Mouse (Mus musculus): ENCODE data around the gene Orc3.
A peak's percentile ranks its signal among the peaks of the same experiment; 100 is the strongest.

Orc3 gene

GRCm38 (mm10) chr4:34582476-34582875 lies 32.3 kb downstream of the Orc3 start:
- peak in 1 of 2 experiments; percentile 22 for DNase-seq (ENCODE audit: low spot score in 2 of 2)

- peak in 1 of 2 experiments; percentile 41 for DNase-seq (ENCODE audit: low spot score in 2 of 2)
Observed at GRCm38 (mm10) chr4:34581990-34582389, 32.8 kb downstream of the Orc3 start.

- DNase-seq (ENCODE audit: low spot score in 2 of 2) = peak in 1 of 2 experiments; percentile 17
Observed at GRCm38 (mm10) chr4:34581489-34581888, 33.3 kb downstream of the Orc3 start.

GRCm38 (mm10) chr4:34579215-34579614 lies 35.5 kb downstream of the Orc3 start:
- peak in 1 of 2 experiments; percentile 15 for DNase-seq (ENCODE audit: low spot score in 2 of 2)

GRCm38 (mm10) chr4:34577028-34577427 lies 37.7 kb downstream of the Orc3 start:
- peak in 1 of 2 experiments; percentile 22 for DNase-seq (ENCODE audit: low spot score in 2 of 2)

- peak in 1 of 2 experiments; percentile 29 for DNase-seq (ENCODE audit: low spot score in 2 of 2)
Observed at GRCm38 (mm10) chr4:34572876-34573275, 41.9 kb downstream of the Orc3 start.

GRCm38 (mm10) chr4:34566226-34566625 lies 48.5 kb downstream of the Orc3 start:
- DNase-seq (ENCODE audit: low spot score in 2 of 2) = peak in 1 of 2 experiments; percentile 15

- DNase-seq (ENCODE audit: low spot score in 2 of 2) = peak in 1 of 2 experiments; percentile 40
Observed at GRCm38 (mm10) chr4:34560971-34561370, 53.8 kb downstream of the Orc3 start.

- DNase-seq (ENCODE audit: low spot score in 2 of 2) = no peak
Observed at GRCm38 (mm10) chr4:34556183-34556582, 58.6 kb downstream of the Orc3 start.

GRCm38 (mm10) chr4:34555604-34556003 lies 59.1 kb downstream of the Orc3 start:
- no peak for DNase-seq (ENCODE audit: low spot score in 2 of 2)

- no peak for DNase-seq (ENCODE audit: low spot score in 2 of 2)
Observed at GRCm38 (mm10) chr4:34554596-34554995, 60.1 kb downstream of the Orc3 start.

GRCm38 (mm10) chr4:34551966-34552365 lies 62.8 kb downstream of the Orc3 start:
- no peak for DNase-seq (ENCODE audit: low spot score in 2 of 2)

GRCm38 (mm10) chr4:34551098-34551809 lies 63.5 kb downstream of the Orc3 start:
- DNase-seq (ENCODE audit: low spot score in 2 of 2) = peak; percentile 46 to 66

GRCm38 (mm10) chr4:34550748-34551097 lies 64.0 kb downstream of the Orc3 start, which contains the start of gene Akirin2:
Gene Akirin2, plus strand, starts transcription at chr4:34550937.
- peak in 1 of 2 experiments; percentile 41 for DNase-seq (ENCODE audit: low spot score in 2 of 2)

GRCm38 (mm10) chr4:34549981-34550747 lies 64.6 kb downstream of the Orc3 start:
- peak; percentile 98 for DNase-seq (ENCODE audit: low spot score in 2 of 2)

GRCm38 (mm10) chr4:34529941-34530340 lies 84.8 kb downstream of the Orc3 start:
- no peak for DNase-seq (ENCODE audit: low spot score in 2 of 2)

GRCm38 (mm10) chr4:34529379-34529778 lies 85.4 kb downstream of the Orc3 start:
- DNase-seq (ENCODE audit: low spot score in 2 of 2) = no peak

GRCm38 (mm10) chr4:34528430-34529100 lies 86.2 kb downstream of the Orc3 start:
- no peak for DNase-seq (ENCODE audit: low spot score in 2 of 2)

GRCm38 (mm10) chr4:34526771-34527170 lies 88.0 kb downstream of the Orc3 start:
- no peak for DNase-seq (ENCODE audit: low spot score in 2 of 2)

- no peak for DNase-seq (ENCODE audit: low spot score in 2 of 2)
Observed at GRCm38 (mm10) chr4:34523586-34523985, 91.2 kb downstream of the Orc3 start.

- DNase-seq (ENCODE audit: low spot score in 2 of 2) = no peak
Observed at GRCm38 (mm10) chr4:34522846-34523245, 91.9 kb downstream of the Orc3 start.
